Mouse (Mus musculus) C2C12 (cell line): ENCODE results near the gene Shisa4. TPM values are rescaled to one million over a fixed set of nuclear protein-coding genes. Genes with fewer than 3 reads are reported as not detected.
A peak's percentile ranks its signal among the peaks of the same experiment; 100 is the strongest.

Experiments
- H3K27me3 ChIP-seq: one replicate; pipeline ENCODE4 v1.6.1; 2011; ENCODE audit not compliant: control insufficient read depth, insufficient read depth, insufficient read length
- H3K36me3 ChIP-seq: one replicate; pipeline ENCODE4 v1.6.1; 2011; ENCODE audit not compliant: control insufficient read depth, insufficient read depth
- H3K4me3 ChIP-seq: one replicate; pipeline ENCODE4 v1.5.1; 2011; ENCODE audit warnings: mild to moderate bottlenecking, control low read depth; ENCODE audit not compliant: poor library complexity, insufficient read depth, severe bottlenecking
- H3K79me2 ChIP-seq: one replicate; pipeline ENCODE4 v1.6.1; 2011; ENCODE audit not compliant: control insufficient read depth, insufficient read depth
- H3K79me3 ChIP-seq: one replicate; pipeline ENCODE4 v1.6.1; 2011; ENCODE audit warnings: low read depth, control low read depth
- H3ac ChIP-seq: one replicate; pipeline ENCODE3; 2011; ENCODE audit warnings: low read depth; ENCODE audit not compliant: control insufficient read depth, insufficient read length
- CEBPB ChIP-seq: IDR thresholded peaks from one replicate; pipeline ENCODE4 v1.6.1; 2011; ENCODE audit warnings: low read depth, mild to moderate bottlenecking, control low read depth, moderate library complexity
- CTCF ChIP-seq: IDR thresholded peaks from one replicate; pipeline ENCODE4 v1.5.1; 2011; ENCODE audit not compliant: control insufficient read depth, insufficient read depth, insufficient read length
- FOSL1 ChIP-seq: IDR thresholded peaks from one replicate; pipeline ENCODE4 v1.8.0; 2011; ENCODE audit warnings: mild to moderate bottlenecking, low read length; ENCODE audit not compliant: poor library complexity, insufficient read depth, severe bottlenecking
- MAX ChIP-seq: IDR thresholded peaks from one replicate; pipeline ENCODE4 v1.6.1; 2011; ENCODE audit warnings: mild to moderate bottlenecking, control low read depth
- MYOD1 ChIP-seq: IDR thresholded peaks from one replicate; pipeline ENCODE4 v1.6.1; 2011; ENCODE audit warnings: low read depth; ENCODE audit not compliant: control insufficient read depth, insufficient read length
- MYOG ChIP-seq: IDR thresholded peaks from one replicate; pipeline ENCODE4 v1.6.1; 2011; ENCODE audit not compliant: control insufficient read depth, insufficient read length; ENCODE audit errors: extremely low read depth
- USF1 ChIP-seq: IDR thresholded peaks from one replicate; pipeline ENCODE4 v1.6.1; 2011; ENCODE audit warnings: low read depth, mild to moderate bottlenecking, control low read depth, moderate library complexity
- polyA plus RNA-seq: library from polyadenylated mRNA; unstranded; fragments of >200 nt; fragmentation: generic; extraction: Trizol; gene quantifications from one replicate; pipeline ENCODE4 v1.2.1, GENCODE M21; 2012; ENCODE audit warnings: missing spikeins

Gene Shisa4
- polyA plus RNA-seq, 1 experiment: 33.2 TPM

DNA sequence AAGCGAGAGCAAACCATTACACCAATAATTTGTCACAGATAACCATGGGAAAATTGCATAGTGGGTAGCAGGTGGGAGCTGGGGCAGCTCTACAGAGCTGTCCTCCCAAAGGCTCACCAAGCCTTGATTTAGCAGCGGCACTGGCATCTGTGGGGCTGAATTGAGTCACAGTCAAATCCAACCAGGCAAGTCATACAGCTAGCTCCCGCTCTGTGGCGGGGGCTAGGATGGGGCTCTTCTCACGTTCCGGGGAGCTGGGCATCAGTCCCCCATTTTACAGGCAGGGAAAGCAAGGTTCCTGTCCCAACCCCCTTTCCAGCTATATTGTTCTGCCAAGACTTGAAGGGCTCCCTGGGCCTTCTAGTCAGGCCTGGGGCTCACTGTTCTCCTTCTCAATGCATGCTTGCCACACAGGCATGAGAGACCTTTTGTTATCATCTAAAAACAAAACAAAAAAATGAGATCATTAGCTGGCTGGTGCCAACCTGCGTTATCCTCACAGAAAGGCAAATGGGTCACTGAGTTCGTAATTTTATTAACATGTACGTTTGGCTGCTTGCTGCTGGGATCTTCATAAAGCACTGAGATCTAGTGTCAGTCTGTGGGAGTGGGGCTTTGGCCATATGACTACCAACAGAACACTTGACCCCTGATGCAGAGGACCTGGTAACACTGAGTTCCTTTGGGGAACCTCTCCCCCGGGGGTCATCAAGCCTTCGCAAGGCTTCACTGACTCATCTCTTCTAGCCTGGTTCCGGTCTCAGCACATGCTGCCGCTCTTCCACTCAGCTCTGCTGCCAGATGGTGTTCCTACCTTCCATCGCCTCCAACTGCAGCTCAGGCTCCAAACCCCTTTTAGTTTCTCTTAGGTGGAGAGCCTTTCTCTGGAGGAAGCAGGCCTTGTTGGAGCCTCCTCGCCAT is 5.3 kb upstream of the Shisa4 start:
- H3K4me3 ChIP-seq: no peak overlapping the region
- no peaks in the 10 kb centered on the region for H3K79me3 ChIP-seq
- H3K36me3 ChIP-seq: peaks cover 34% of the 10 kb centered on the region
- no peaks in the 10 kb centered on the region for H3K27me3 ChIP-seq
- H3ac ChIP-seq: no peak overlapping the region
- no peaks in the 10 kb centered on the region for H3K79me2 ChIP-seq
- TF ChIP-seq CEBPB (no peak), CTCF (no peak), MYOG (no peak), USF1 (no peak)

DNA sequence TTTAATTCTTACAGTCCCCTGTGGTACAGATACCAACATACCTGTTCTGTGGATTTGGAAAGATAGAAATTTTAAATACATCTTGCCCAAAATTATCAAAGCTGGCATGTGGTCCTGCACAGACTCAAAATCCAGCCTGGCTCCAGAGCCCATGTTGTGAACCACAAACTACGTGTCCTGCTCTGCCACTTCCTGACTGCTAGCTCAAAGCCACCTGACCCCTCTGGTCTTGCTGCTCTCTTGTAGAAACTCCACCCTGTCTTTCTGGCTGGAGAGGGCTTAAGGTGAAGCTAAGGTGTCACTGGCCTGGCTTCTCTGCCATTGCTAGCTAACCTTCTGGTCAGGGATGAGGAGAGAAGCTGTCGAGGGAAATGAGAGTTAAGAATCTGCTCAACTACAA is 4.0 kb upstream of the Shisa4 start:
- peaks cover 21% of the 10 kb centered on the region for H3K36me3 ChIP-seq
- H3K79me3 ChIP-seq: no peaks in the 10 kb centered on the region
- H3ac ChIP-seq: no peak overlapping the region
- H3K4me3 ChIP-seq: no peak overlapping the region
- TF ChIP-seq MAX (no peak), MYOG (no peak), CTCF (no peak), MYOD1 (no peak), CEBPB (no peak), USF1 (no peak), FOSL1 (no peak)
- H3K79me2 ChIP-seq: peaks cover 2% of the 10 kb centered on the region
- H3K27me3 ChIP-seq: no peaks in the 10 kb centered on the region

DNA sequence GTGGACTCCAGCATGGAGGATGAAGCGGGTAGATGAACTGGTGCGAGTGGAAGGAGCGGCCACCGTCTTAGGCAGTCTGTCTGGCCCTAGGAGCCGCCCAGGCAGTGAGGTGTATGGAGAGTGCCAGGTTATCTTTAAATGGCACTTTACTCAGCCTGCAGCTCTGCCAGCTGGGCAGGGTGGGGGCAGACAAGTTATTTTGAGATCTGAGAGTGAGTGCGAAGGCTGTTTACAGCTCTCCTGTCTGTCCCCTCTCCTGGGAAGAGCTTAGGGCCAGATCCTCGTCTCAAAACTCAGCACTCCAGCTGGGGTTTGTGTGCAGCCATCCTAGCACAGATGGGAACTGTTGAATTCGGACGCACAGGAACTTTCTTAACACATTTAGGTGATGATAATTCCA is 3.5 kb upstream of the Shisa4 start:
- Histone ChIP-seq H3K27me3 (no peaks in the 10 kb centered on the region), H3K79me3 (no peaks in the 10 kb centered on the region), H3K79me2 (peaks cover 6% of the 10 kb centered on the region), H3K36me3 (peaks cover 17% of the 10 kb centered on the region), H3ac (no peak overlapping the region), H3K4me3 (no peak overlapping the region)
- TF ChIP-seq MYOG (no peak), USF1 (no peak), FOSL1 (no peak), MAX (no peak), CEBPB (no peak), CTCF (no peak), MYOD1 (no peak)

DNA sequence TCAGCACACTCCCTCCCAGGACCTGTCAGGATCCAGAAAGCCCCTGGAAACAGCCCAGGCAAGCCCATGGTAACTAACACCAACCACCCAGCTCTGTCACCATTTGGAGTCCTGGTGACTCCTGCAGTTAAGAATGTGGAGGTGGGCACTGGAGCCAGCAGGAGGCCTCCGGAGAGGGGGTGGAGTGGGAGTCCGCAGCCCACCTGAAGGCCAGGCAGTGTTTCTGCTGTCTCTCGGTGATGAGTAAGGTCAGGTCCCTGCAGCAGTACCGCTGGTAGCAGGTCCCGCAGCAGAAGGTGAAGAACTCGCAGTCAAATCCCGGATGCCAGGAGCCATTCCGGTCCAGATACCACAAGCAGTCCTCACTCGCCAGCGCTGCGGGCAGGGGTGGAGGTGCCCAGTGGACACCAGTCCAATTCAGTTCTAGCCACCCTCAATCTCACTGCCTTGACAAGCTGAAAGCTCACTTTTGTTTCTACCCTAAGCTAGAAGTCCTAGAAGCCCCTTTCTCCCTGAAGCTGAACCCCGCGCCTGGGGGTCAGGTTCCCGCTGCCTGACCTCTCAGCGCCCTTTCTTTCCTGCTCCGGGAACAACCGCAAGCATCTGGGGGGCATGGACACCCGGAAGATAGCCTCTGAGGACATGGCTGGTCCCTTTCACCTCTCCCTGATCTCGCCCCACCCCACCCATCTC is 716 bp downstream of the Shisa4 start:
- peaks cover 19% of the 10 kb centered on the region for H3K79me2 ChIP-seq
- TF ChIP-seq MYOD1: no peak
- no peak for TF ChIP-seq USF1
- no peak for TF ChIP-seq CTCF
- TF ChIP-seq MAX: no peak
- TF ChIP-seq MYOG: no peak
- TF ChIP-seq FOSL1: no peak
- no peak for TF ChIP-seq CEBPB
- H3K4me3 ChIP-seq: peak overlapping the region; percentile 52

DNA sequence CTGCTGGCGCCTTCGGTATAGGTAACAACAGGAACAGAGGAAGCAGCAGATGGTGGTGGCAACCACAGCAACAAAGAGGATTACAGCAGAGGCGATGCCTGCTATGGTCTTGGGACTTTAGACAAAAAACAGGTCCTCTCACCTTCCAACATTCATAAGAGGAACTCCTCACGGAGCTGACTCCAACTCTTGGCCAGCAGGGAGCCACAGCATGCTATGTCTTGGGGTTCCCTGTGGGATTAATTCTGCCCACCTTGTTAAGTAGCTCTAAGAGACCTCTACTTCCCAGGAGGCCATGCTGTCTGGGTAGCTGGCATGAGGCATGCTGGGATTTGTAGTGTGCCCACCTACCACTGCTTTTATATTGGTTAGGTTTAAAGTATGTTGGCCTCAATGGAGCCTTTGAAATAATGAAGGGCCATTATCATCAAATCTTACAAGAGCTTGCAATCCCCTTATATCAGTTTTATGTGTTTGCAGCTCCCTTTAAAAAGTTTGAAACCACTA is 1.8 kb downstream of the Shisa4 start:
- H3ac ChIP-seq: no peak overlapping the region
- H3K4me3 ChIP-seq: no peak overlapping the region
- TF ChIP-seq CTCF (no peak), USF1 (no peak), MAX (no peak)
- H3K79me2 ChIP-seq: peaks cover 19% of the 10 kb centered on the region
- peaks cover 3% of the 10 kb centered on the region for H3K79me3 ChIP-seq
- H3K36me3 ChIP-seq: no peaks in the 10 kb centered on the region
- no peaks in the 10 kb centered on the region for H3K27me3 ChIP-seq

More for the DNA sequence above, 716 bp downstream of the Shisa4 start:
- Histone ChIP-seq H3ac (peak overlapping the region; percentile 72), H3K27me3 (no peaks in the 10 kb centered on the region), H3K79me3 (peaks cover 3% of the 10 kb centered on the region), H3K36me3 (no peaks in the 10 kb centered on the region)
